Mouse (Mus musculus) small intestine, adult 10 weeks (tissue): Measurements from ENCODE around the gene Ppib. TPM values are rescaled to one million over a fixed set of nuclear protein-coding genes. Genes with fewer than 3 reads are reported as not detected.

Experiments
- polyA plus RNA-seq: library from polyadenylated mRNA; stranded (reverse); fragments of 350-450 nt; fragmentation: Illumina TruSeq; extraction: RNeasy Lipid Tissue Mini Kit (QIAGEN cat#74804); gene quantifications from one replicate; pipeline ENCODE4 v1.2.3, GENCODE M21; 2014; ENCODE audit warnings: low replicate concordance

Gene Ppib
- 172 TPM for polyA plus RNA-seq

DNA sequence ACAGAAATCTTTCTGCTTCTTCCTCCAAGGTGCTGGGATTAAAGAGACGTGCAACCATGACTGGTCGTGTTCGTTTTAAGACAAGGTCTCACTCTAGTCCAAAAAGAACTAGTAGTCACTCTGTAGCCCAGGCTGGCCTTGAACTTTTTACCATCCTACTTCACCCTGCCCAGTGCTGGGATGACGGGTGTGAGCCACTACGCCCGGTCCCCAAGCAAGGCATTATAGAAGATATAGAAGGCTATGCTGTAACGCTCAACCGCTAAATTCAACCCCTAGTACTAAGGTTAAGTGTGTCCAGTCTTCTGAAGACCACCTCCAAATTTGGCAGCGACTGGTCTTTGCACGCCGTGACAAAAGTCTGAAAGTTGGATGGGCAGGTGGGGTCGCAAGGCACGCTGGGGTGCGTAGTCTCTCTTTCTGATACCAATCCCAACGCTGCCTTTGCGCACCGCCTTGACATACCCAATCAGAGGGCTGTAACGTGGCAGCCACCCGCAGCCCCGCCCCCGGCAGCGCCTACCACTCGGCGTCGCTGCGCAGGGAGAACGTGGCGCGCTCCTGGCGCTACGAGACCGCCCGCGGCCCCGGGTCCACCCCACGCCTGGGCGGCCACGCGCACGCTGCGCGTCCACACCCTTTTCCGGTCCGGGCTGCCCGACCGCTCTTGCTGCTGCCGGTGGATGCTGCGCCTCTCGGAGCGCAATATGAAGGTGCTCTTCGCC lies at the start of gene Ppib:
Ppib (plus strand) TSS at position 640 of the 725 bp plus-strand sequence.

GRCm38 (mm10) chr9:66069583-66069982 lies 9.6 kb downstream of the Ppib start, which contains the start of gene Snx22:
TSS of gene Snx22 (minus strand) at chr9:66069719.

Other genes starting within 250 kb of the Ppib start
- 5.8 TPM for gene Zfp609, start 232.7 kb upstream of the Ppib start, polyA plus RNA-seq
- gene Pclaf, start 170.0 kb upstream of the Ppib start, polyA plus RNA-seq, result 62.6 TPM
- 44.6 TPM for gene Trip4, start 151.4 kb upstream of the Ppib start, polyA plus RNA-seq
- gene Csnk1g1, start 151.3 kb upstream of the Ppib start, polyA plus RNA-seq, result 35.6 TPM
- gene Snx22, start 9.5 kb downstream of the Ppib start, polyA plus RNA-seq, result not detected
- gene Snx1, start 66.4 kb downstream of the Ppib start, polyA plus RNA-seq, result 87.4 TPM
- gene Ciao2a, start 66.4 kb downstream of the Ppib start, polyA plus RNA-seq, result 191 TPM
- gene Dapk2, start 98.0 kb downstream of the Ppib start, polyA plus RNA-seq, result 9.5 TPM